Mouse (Mus musculus) adrenal gland, postnatal 36 days (tissue): Measurements from ENCODE around the gene Dag1. TPM values are rescaled to one million over a fixed set of nuclear protein-coding genes. Genes with fewer than 3 reads are reported as not detected.
"Not testable (repeated sequence)": the region's sequence is repeated elsewhere in the genome, so short reads cannot be mapped to it uniquely, and the experiment has no call there.

Experiments used
- DNase-seq, 2 experiments: peaks; one replicate each; pipeline ENCODE4 v3.0.0; 2021; ENCODE audit warnings: mixed read lengths in 1 of 2
- total RNA-seq, 2 experiments: library from RNA; stranded (reverse); gene quantifications; 2 replicates each; pipeline ENCODE4 v1.2.3; 2021

Gene Dag1
- total RNA-seq, 2 experiments from 2014 or later = 142 to 144 TPM

DNA sequence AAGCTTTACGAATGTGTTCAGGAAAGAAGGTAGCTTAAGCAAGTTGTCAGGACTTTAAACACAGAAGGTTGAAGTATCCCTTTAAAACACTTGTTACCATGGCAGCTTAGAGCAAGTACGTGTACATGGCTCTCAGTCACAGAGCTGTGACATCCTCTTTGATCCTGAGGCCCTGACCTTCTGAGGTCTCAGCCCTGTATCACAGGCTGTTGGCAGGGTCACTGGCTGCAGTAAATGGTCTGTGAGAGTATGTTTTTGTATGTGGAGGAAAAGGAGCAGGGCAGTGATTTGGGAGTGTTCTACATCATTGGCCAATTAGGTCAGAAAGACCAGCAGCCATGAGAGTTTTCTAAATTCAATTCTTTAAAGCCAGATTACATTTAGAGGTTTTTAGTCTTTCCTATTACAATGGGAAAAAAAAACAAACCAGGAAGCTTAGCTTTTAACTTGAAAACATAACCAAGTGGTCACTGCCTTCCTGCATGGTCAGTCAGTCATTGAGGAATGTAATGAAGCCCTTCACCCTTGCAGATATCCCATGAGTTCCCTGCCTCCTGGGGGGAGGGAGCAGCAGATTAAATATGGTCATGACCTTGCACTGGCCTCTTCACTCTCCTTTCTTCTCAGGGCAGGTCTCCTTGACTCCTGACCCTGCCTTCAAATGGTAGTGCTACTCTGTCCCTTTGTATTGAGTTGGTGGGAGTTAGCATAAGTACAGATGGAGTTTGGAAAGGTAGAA is 35.7 kb downstream of the Dag1 start:
- peak; percentile 47 to 49 for DNase-seq

DNA sequence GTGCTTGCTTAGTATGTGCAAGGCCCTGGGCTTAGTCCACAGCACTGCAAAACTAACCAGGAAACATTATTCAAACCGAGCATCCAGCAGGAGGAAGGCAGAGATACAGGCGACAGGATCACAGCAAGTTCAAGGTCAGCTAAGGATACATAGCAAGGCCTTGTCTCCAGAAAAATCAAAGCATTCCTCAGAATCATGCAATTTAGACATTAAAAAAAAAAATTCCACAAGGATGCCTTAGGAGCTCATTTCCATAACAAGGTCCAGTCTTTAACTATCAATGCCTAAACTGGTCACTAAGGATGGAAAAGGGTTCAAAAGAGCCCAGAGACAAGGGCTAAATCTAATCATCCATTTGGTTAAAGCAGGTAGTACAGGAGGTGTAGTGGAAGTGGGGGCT is 38.6 kb downstream of the Dag1 start:
- DNase-seq = no peak

DNA sequence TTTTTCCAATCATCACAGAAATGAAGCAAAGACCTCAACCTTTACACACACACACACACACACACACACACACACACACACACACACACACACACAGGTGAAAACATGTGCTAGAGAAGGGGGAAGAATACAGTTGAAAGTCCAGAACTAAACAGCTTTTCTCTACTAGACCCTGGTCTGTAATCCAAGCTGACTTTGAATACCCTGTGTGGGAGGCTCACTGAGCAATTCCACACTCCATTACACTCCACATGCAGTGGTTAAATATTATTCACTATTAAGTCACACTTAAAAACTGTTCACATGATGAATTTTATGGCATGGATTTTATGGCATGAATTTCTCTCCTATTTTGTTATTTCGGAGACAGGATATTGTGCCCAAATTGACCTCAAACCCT is 40.1 kb downstream of the Dag1 start:
- no peak for DNase-seq

DNA sequence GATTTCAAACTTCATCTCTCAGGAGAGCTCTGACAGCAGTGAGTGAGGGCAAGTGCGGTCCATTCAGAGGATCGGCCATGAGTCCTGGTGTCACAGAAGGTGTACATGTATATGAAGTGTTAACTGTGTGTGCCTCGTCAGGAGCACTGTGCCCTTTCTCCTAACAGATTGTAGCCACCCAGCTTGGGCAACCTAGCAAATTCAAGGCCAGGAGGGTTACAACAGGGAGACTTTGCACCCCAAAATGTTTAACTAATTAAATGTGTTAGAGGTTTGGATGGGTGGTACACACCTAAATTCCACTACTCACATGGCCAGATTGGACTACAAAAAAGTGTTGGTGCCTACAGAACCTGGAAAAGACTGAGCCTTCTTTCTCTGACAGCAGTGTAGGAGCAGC is 42.2 kb downstream of the Dag1 start:
- DNase-seq = no peak

DNA sequence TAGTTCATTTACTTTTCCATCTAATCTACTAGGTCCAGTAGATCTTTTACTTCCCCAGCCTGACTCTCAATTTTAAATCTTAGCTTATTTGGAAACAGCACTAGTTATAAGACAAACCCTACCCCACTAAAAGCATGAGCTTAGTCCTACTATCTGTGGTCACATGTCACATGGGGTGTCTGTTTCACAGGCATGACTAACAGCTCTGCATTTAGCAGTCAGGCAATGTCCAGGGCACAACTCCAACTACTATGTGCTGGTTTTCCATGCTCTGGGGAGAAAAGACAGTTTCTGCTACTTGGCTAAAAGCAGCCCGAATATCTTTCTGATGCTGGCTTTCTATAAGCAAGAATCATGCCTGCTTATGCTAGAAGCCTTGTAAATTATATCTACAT is 43.4 kb downstream of the Dag1 start:
- peak; percentile 54 to 63 for DNase-seq

DNA sequence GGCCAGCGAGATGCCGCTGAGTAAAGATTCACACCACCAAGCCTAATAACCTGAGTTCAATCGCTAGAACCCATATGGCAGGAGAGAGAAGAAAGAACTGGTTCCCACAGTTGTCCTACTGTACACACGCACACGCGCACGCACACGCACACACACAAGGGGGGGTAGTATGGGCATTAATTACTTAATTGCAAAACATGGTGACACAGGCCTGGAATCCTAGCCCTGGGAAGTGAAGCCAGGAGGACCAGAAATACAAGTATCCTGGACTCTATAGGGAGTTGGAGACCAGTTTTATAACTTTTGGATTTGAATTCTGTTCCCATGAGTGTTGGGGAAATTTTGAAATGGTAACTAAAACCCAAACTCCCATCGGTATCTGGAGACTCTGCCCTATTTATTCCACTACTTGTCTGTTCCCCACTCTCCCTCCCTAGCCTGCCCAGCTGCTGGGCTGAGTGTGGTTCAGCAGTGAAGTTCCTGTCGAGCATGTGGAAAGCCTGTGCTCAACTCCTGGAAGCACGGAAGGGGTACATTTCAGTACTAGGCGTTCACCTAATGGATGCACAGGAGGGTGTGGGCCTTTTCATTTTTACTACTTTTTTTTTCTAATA is 43.9 kb downstream of the Dag1 start:
- no peak for DNase-seq

DNA sequence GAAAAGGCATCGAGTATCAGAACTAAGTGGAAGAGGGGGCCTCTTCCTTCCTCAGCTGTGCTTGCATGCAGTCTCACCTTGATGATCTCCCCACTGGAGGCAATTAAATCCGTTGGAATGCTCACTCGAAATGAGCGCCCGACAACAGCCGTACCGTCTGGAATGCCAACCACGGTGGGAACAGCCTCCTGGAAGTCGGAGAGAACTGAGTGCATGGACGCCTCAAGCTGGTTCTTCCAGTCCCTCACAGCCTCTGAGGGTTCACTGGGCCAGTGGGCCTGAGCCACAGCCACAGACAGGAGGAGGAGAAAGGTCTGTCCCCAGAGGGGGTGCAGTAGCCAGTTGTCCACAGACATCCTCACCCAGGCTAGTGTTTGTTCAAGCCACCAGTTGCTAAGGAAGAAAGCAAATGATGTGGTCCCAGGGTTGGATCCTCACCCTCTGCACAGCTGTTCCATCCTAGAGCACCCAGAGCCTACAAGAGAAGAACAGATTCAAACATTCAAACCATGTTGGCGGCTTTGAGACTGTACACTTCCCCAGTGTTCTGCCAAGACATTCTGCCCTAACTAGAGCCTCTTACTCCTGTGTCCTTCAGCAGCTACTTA is 45.7 kb downstream of the Dag1 start:
- no peak for DNase-seq

DNA sequence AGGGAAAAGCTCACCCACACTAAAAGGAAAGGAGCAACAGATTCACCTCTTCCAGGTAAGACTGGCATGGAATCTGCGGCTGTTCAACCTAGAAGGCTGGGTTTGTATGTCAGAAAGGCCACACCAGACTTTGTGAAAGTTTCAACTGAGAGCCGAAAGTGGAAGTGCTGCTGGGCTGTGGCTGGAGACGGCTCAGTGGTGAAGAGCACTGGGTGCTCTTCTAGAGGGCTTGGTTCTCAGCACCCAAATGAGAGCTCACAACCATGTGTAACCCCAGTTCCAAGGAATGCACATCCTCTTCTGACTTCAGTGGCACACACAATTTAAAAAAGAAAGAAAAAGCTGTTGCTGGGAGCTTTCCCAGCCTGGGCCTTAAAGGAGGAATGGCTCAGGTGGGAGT is 46.4 kb downstream of the Dag1 start:
- no peak for DNase-seq

DNA sequence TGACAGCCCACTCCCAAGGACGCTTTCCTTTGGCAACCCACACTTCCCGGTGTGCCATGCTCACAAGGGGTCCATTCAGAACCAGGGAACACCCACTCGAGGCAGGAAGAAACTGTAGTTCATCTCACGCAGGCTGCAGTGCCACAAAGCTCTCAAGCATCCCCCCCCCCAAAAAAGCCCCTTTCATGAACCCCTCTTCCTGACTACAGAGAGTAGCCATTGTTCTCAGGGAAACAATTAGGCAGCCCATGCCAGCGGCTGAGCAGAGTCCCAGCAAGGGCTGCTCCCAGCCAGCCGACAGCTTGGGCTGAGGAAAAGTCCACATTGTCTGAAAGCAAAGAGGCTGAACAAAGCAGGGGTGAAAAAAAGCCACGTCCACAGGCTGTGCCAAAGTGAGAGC is 50.7 kb downstream of the Dag1 start:
- peak in 1 of 2 experiments; percentile 16 for DNase-seq

DNA sequence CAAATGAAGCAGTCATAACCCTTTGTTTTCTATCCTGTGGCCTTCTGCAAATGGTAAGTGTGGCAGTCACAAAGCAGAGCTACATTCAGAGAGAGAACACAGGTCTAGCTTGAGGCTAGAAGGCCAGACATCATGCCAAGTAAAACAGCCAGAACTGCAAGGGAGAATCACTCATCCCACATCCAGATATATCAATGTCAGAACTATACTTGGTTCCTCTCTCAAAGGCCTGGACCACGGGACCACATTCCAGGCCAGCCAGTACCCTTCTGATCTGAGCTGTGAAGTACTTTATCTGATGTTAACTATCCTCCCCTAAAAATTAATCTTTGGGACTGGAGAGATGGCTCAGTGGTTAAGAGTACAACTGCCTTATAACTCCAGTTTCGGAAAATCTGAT is 51.3 kb downstream of the Dag1 start:
- peak in 1 of 2 experiments; percentile 22 for DNase-seq

DNA sequence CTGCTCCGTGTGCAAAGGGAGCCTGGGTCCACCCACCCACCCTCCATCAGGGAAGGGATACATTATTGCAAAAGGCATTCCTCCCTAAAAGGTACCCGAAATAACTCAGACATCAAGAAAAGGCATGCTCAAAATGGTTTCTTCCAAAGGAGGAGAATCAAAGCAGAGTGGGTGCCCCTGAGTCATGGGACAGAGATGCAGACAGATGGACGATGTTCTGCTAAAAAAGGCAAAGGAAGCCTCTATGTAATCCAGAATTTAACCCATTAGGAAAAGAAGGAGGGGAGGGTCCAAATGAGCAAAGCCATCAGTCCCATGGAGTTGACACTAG is 58.2 kb downstream of the Dag1 start:
- DNase-seq = no peak

DNA sequence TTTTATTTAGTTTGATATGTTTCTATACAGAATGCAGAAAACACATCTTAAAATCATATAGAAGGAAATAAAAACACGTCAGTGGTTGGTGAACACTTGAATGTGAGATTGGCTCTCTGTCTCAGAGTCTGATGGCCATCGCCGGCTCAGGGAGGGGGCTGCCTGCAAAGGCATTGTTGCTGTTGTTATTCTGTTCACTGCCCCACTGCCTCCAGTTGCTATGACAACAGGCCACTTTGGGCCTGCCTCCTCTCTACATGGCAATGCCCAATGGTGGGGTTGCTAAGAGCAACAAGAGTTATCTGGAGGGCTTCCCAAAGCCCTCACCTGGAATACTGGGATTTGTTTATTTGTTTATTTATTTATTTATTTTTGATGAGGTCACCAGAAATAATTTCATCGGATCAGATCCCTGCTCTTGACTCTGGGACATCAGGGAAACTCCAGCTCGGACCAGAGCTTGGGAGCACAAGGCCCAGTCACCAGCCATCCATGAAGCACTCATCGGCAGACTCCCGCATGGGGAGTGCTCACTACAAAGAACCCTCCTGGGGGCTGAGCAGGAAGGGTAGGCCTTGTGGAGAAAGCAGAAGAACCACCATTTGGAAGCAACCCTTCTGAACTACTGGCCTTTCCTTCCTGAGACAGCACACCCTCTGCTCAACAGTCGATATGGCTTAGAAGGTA is 58.7 kb downstream of the Dag1 start:
- DNase-seq = no peak

DNA sequence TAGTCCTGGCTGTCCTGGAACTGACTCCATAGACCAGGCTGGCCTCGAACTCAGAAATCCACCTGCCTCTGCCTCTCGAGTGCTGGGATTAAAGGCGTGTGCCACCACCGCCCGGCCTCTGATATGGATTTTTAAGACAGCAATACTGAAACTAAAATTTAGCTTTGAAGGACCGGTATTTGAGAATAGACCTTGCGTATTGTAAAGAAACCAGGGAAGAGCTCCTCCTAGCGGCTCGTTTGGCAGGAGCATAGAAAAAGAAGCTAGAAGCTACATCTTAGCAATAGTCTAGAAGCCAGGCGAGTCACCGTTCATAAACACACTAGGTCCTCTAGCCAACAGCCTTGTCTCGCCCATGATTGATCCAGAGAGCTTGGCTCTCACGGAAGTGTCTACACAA is 60.7 kb downstream of the Dag1 start:
- peak; percentile 76 to 83 for DNase-seq

DNA sequence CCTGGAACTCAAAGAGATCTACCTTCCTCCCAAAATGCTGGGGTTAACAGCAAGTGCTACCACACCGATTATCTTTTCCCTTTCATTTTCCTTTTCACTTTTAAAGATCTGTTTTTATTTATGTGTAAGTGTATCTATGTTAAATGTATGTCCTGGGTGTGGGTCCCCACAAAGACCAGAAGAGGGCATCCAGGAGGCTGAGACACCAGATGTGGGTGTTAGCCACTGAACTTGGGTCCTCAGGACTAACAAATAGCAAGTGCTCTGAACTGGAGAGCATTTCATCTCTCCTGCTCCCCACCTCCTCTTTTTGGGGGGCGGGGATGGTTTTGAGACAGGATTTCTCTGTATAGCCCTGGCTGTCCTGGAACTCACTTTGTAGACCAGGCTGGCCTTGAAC is 61.6 kb downstream of the Dag1 start:
- DNase-seq = no peak

DNA sequence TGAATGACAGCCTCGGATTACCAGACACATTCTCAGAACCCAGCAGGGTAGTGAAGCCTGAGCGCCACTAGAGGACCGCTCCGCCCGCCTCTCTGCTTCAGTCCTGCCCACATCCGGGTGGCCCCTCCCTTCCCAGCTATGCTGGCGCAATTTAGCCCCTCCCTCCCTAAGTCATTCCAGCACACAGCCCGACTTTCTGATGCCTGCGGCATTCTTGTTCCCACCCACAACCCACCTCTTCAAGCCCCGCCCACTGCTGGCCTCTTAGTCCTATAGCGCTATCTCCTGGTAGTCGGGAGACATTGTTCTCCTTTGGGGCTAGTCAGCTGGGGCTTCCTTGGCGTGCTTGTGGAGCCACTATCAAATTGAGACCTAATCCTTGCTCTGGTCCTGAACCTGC is 62.6 kb downstream of the Dag1 start:
- peak; percentile 95 to 96 for DNase-seq

DNA sequence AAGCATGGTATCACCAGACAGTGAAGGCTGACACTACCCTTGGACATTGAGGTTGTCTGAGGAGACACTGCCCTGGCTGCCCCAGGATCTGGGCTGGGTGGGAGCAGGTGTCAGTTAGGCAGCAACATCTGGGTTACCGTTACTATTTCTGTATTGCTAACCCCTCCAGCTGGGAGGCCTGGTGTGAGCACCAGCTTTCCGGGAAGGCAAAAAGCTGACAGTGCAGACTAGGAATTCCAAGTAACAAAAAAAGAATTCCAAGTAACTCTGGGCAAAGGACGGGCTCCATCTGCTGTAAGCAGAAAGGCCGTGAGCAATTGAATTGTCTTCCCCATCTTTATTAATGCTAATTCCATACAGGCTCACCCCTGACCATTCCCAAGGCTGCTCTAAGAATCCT is 65.1 kb downstream of the Dag1 start:
- DNase-seq = no peak

DNA sequence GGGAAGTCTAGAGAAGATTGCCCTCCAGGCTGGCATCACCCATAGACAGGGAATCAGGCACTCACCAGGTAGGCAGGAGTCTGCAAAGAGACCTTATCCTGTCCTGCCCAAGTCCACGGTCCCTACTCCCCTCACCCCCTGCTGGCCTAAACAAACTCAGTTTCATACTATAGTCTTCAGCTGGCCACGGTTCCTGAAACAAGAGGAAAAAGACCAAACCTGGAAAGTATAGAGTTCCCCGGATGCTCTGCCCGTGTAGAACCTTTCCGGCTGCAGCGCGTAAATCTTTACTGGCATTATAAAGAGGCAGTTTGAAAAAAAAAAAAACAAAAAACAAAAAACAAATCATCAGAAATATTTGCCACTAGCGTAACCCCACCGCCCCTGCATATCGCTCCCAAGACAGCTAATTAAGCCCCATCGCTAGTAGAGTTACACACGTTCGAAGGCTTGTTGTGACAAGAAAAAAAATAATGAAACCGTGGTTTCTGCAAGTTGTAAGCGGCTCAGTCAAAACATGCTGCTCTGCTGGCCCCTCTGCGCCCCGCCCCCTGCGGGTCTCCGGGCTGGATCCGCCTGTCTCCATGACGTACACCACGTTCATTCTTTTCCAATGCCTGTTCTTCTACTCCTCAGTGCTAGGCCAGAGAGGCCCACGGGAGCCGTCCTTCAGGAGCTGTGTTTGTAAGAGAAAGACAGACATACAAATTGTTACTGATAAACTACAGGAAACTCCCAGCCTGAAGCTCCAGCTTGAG is 66.7 kb downstream of the Dag1 start:
- peak in 1 of 2 experiments; percentile 38 for DNase-seq

DNA sequence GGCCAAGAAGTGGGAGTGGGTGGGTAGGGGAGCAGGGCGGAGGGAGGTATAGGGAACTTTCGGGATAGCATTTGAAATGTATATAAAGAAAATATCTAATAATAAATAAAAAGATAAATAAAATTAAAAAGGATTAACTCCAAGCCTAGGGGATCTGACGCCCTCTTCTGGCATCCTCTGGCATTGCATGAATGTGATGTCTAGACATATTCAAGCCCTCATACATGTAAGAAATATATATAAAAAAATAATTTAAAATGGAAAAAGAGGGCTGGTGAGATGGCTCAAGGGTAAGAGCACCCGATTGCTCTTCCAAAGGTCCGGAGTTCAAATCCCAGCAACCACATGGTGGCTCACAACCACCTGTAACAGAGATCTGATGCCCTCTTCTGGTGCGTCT is 67.5 kb downstream of the Dag1 start:
- DNase-seq = not testable (repeated sequence)

DNA sequence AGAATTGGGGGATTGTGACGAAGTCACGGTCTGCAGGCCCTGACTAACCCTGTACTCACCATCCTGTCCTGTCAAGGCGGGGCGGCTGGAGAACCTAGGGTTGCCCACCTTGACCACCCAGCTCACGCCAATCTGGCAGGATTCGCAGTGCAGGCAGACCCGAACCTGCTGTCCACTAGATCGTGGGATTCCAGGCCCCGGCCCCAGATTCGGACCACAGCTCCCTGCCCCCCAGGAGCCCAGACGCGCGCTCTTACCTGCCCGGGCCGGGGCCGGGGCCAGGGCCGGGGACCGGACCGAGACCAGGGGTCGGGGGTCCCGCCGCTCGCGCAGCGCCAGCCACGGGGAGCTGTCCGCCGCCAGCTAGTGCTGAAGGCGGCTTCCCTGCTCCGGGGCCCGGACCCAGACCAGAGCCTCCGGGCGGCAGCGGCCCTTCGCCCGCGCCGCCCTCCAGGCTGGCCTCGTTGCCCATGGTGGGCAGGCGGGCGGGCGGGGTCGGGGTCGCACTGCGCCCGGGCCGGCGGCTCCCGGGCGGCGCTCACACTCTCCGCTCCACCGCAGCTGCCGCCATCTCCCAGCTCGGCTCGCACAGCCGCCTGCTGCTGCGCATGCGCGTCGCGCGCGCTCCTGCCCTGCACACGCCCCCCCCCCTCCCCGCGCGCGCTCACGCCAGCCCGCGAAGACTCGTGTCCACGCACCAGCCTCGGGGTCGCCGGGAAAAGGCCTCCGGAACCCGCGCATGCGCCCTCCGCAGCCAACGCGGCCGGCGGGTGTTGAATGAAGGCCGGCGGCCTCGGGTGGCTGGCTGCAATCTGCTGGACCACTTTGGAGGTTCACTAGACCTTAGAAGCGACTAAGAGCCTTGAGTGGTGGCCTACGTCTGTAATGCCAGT is 73.7 kb downstream of the Dag1 start, which contains the start of gene Bsn:
TSS of gene Bsn (minus strand) at position 598 of the 893 bp plus-strand sequence.
- peak; percentile 67 to 79 for DNase-seq

DNA sequence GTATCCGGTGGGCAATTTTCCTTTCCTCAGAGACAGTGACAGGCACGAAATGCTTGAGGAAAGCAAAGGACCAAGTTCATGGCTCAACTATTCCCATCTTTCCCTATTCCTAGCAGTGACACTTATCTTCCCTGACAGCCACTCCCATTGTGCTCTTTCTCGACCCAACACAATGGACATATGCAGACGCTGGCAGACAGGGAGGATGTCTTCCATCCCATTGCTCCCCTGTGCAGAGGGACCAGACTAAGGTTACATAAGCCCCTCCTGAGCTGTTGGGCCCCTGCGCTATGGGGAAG is 74.3 kb downstream of the Dag1 start:
- no peak for DNase-seq

DNA sequence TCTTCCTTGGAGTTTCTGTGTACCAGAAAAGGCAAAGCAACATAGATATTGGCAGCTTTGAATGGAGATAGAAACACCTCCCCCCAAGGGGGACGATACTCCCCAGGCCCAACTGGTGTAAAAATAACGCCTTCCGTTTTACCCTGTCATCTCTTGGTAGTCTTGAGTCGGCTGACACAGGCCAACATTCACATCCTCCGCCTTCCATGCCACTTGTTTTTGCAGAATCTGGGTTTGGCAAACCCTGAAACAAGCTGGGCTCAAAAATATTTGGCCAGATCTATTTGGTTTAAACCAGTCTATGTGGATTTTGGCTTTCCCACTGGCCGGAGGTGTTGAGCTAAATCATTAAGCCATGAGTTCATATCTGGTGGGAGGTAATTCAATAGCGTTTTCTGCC is 74.7 kb downstream of the Dag1 start:
- DNase-seq = no peak

DNA sequence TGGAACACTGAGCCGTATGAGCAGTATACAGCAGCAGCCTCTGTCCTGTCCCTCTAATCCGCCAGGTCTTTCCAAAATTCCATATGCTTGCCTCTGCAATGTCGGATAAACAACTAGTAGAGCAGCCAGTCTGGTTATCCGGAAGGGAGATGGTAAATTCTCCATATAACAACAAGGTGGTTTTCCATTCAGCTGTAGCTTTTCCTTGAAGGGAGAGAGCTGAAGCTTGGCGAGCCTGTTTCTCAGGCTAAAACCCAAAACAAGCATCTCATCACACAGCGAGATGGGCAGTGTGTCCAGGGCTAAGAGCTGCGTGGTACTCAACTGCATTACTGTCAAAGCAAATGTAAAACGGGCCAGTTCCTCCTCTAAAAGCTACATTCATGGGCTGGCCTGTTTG is 75.2 kb downstream of the Dag1 start:
- no peak for DNase-seq
